Mouse (Mus musculus): ENCODE measurements around the gene Rcc1.
"Not testable (repeated sequence)": the region's sequence is repeated elsewhere in the genome, so short reads cannot be mapped to it uniquely, and the experiment has no call there.

Rcc1 gene

DNA sequence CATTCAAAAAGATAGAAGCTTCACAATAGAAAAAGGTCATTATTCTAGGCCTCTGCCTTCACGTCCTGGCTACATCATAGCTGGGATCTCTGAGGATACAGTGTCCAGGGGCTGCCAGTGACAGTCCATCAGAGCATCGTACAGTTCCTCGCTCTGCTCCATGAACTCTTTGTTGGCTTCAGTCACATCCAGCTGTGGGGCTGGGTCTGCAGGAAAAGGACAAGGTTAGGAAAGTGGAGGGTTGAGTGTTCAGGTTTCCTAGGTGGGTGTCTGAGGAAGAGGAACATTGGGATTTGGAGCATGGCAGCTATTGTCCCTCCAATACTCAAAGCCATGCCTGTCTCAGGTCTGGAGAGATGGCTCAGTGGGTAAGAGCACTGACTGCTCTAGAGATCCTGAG is 41.6 kb downstream of the Rcc1 start:
- no peak for DNase-seq (ENCODE audit: low spot score)

DNA sequence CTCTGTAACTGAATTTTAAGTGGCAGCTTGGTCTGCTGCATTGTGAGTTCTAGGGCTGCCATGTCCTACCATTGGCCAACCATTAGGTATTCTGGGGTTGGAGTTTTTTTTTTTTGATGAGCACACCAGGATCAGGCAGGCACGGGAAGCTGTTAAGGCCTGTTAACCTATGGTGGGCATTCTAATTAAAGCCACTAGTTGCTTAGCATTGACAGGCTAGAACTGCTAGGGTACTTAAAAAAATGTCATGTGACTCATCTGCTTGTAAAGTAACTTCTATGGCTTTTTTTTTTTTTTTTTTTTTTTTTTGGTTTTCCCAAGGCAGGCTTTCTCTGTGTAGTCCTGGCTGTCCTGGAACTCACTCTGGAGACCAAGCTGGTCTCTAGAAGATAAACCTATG is 42.2 kb downstream of the Rcc1 start:
- no peak for DNase-seq (ENCODE audit: low spot score)

DNA sequence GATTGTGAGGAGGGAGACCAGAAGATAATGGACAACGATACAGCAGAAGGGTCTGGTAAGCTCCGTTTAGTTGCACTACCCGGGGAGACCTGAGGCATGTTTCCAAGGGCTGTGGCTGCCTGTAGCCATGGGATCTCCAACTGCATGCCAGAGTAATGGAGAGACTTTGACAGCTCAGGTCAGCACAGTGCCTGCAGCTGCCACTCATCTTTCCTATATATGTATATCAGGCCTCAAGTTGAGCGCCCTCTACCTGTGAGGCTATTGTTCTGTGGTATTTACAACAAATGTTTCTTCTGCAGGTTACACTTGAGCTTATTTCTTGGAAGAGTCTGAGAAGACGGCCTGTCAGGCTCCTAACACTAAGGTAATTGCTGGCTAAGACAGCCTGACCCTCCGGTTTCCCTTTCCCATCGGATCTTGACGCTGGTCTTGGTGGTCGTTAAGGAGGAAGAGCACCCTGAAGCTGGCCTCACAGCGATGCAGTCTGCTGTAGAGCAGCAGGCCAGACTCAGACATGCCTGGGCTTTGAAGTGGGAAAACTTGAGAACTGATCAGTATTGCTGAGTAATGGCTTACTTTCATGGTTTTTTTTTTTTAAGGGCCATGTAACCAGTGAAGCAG is 43.4 kb downstream of the Rcc1 start:
- DNase-seq (ENCODE audit: low spot score), result peak; percentile 47

DNA sequence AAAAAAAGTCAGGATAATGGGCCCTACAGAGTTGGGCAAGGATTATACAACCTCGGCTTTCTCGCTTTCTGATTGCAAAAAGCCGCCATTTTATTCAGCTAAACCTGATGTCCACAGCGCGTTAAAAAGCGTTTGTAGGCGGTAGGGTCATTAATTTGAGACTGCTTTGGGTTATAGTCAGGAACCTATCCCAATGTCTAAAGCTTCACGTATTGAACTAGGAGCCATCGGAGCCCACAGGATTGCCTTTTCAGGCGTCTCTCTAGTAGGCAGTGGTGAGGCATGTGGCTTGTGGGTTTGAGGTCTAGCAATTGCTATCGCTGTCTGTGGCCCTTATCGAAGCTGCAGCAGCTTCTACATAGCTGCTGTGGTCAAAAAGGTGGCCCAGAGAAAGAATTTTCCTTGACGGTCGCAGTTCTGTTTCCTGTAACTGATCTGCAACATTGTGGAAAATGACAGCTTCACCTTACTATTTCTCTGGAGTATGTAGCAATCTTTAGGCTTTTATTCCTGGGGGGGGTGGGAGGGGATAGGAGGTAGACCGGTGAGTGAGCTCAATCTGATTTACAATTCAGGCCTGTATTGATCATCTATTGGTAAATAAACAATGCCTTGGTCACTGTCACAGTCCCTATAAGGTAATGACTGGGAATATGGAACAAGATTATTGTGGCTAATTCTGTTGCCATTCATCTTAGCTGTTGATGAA is 44.1 kb downstream of the Rcc1 start:
- peak; percentile 31 for DNase-seq (ENCODE audit: low spot score)

DNA sequence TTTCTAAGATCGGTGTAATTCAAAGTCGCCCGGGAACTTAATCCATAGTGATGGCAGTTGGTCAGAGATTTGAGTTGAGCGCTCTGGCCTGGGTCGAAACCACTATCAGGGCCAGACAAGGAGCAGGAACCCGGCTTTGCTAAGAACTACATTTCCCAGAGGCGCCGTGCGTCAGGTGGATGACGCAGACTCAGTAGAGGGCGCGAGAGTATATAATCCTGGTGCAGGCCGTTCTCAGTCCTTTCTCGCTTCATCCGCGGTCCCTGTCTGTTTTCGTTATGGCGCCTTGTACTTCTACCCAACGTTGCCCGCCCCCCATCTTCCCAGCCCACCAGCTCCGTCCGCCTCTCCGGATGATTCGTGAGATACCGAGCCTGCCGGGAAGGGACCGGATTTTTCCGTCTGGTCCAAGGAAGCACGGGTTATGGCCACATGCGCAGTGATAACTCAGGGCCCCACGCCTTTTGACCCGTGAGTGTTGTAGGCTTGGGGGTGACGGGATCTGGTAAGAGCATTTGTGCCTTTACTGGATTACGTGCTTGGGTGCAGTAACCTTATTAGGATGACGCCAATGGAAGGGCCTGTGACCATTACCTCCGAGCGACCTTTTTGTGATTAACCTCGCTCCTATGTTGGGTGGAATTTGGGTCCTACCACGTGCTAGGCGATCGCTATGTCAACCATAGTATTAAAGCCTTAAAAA is 44.8 kb downstream of the Rcc1 start:
- DNase-seq (ENCODE audit: low spot score), result peak; percentile 69

DNA sequence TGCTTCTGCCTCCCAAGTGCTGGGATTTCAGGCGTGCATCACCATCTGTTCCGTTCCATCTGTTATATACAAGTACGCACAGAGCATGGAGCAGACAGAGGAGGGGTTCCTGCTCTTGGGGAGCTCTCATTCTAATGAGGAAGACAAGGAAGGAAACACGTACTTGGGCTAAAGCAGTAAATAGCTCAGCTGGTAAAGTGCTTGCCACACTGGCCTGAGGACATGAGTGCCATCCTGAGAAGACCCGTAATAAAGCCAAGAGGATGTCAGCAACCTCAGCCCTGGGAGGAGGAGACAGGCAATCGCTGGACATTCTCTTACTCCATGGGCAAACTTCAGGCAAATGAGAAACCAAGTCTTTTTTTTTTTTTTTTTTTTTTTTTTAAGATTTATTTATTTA is 47.4 kb downstream of the Rcc1 start:
- no peak for DNase-seq (ENCODE audit: low spot score)

DNA sequence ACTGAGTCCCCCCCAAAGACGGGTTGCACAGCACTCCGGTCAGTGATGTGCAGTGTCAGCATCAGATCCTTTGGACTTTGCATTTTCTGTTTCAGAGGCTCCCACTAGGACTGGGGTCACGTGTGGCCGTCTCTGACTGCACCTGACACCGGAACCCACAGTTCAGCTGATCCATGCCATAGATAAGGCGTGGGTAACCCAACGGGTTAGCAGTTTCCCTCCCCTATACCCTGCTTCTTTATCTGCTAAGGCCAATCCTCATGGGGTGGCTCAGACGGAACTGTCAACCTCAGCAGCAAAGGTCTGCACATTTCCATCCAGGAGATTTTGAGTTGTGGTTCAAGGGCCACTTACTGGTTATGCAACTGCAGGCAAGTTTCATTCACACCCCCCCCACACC is 48.1 kb downstream of the Rcc1 start:
- DNase-seq (ENCODE audit: low spot score), result no peak

DNA sequence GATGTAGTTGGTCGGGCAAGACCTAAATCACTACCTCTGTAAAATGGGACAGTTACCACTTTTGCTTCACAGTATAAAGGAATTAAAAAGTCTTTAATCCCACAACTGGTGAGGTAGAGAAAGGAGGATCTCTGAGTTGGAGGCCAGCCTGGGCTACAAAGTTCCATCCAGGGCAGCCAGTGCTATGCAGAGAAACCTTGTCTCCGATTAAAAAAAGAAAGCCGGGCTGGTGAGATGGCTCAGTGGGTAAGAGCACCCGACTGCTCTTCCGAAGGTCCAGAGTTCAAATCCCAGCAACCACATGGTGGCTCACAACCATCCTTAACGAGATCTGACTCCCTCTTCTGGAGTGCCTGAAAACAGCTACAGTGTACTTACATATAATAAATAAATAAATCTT is 49.9 kb downstream of the Rcc1 start:
- not testable (repeated sequence) for DNase-seq (ENCODE audit: low spot score)

DNA sequence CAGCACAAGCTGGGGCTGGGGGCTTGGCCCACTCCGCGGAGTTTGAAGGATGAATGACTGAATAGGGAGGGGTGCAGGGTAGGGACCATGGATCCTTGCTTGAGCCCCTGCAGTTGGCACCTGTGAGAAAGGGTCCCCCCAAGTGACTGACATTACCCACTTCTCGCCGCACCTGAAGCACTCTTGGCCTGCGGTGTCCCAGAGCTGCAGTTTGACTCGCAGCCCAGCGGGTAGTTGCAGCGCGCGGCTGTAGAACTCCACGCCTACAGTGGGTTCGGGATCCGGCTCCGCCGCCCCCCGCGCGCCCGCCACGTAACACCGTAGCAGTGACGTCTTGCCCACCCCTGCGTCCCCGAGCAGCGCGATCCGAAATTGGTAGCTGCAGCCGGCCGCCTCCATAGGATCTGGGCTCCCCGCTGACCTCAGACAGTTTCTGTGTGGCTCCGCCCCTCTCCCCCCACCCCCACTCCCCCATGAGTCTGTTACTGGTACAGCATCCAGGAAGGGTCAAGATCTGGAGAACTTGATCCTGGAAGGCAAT is 50.4 kb downstream of the Rcc1 start, which contains the start of gene Rab42:
Gene Rab42 (minus strand): TSS at position 447 of the 541 bp plus-strand sequence.
- peak; percentile 22 for DNase-seq (ENCODE audit: low spot score)

DNA sequence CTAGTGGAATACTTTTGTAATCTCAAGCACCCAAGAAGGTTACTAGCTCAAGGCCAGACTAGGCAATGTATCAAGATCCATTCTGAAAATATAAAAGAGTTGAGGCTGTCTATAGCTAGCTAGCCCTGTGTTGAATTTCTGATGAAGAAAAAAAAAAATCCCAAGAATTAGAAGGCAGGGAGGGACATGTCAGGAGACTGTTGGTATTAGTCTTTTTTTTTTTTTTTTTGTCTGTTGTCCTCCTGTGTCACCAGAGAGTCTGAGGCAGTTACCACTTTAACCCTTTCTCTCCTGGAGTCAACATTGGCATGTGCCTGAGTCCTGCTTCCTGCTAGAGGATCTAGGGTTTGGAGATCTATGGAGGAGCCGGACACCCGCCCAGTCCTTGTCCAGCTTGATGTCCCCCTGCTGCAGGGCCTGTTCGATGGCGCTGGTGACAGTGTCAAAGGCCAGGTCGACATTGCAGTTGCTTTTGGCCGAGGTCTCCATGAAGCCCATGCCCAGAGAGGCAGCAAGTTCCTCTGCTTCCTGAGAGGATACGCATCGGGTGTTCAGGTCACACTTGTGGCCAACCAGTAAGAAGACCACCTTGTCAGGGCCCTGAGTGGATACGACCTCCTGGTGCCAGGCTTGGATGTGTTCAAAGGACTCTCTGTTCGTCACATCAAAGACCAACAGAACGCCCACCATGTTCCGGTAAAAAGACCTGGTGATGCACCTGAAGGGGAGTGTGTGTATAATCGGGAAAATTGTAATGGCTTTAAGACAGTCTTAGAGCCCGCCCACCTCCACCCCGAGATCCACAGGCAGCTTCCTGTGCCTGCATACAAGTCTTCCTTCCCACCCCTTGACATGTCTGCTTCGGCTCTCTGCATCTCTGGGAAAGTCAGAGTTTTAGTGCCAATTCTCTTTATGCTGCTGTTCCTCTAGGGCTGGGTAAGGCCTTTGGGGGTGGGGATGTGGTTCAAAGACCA is 51.2 kb downstream of the Rcc1 start:
- no peak for DNase-seq (ENCODE audit: low spot score)

DNA sequence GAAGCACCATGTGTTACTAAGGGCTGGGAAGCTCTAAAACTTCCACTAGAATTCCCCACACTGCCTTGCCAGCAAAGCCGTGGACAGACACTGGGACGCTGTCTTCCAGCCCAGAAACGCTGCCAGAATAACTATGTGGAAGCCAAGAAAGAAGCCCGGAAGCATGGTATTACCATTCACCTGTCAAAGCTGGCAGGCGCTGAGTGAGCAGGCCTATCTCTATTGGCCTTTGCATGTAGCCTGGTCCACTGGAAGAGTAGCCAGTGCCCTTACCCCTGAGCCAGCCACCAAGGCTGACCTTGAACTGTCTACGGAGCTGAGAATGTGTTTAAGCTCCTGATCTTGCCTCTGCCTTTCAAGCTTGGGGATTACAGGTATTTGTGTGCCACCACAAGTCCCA is 51.9 kb downstream of the Rcc1 start:
- no peak for DNase-seq (ENCODE audit: low spot score)

DNA sequence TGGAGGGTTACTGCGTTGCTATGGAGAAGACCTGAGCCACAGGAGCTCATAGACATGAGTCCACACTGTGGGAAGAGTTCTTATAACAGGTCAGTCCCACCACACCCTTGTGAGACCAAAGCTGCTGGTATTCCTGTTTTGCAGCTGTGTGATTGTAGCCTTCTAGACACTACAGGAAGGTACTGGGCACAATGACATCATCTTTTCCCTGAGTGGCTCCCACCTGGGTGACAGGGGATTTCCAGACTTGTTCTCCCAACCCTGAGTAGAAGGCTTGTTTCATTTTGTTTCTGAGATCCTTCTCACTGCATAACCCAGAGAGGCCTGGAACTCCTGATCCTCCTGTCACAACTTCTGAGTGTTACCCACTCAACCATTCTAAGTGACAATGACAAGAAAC is 53.6 kb downstream of the Rcc1 start:
- DNase-seq (ENCODE audit: low spot score), result no peak

DNA sequence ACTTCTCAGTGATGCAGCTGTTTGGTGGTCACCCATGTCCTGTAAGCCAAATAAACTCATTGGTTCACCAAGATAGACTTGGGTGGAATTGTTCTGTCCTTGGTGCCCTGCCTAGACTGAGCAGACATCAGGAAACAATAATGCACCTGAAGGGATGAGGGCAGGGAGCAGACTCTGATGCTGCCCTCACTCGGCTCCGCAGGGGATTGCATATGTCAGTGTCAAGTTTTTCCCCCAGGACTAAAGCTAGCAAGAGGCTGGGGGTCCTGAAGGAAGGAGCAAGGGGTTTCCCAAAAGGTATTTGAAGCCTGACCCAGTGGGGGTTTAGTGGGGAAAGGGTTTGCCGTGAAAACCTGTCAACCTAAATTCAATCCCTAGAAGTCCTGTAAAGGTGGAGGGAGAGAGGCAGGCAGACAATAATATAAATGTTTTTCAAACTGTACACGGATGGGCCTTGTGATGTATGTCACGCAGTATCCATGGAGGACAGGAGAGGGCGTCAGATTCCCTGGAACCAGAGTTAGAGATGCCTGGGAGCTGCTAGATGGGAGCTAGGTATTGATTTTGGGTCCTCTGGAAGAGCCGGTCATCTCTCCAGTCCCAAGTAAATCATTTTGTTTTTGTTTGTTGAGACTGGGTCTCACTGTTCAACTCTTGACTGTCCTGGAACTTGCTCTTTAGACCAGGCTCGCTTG is 57.6 kb downstream of the Rcc1 start:
- no peak for DNase-seq (ENCODE audit: low spot score)

DNA sequence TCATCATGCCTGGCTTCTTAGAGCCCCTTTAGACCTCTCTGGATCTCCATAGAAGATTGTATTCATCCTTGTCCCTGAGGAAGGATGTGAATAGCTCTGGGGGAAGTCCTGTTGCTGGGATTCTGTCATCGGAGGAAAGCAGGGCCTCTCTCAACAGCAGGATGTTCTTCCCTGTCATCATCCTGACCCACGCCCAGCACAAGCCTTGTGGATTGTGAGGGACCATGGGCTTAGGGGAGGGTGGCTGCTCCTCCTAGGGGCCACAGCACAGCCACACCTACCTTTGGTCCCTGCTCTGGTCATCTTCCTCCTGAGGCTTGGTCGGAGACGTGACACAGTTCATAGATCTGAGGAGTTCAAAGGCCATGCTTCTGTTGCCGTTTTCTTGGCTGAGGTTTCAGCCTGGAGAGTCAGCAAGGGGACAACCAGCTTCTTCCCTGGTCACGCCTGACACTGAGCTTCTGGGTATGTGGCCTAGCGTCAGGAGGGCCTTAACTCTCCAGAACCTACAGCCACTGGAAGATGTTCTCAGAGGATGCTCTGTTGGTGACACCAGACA is 59.6 kb downstream of the Rcc1 start:
- no peak for DNase-seq (ENCODE audit: low spot score)

DNA sequence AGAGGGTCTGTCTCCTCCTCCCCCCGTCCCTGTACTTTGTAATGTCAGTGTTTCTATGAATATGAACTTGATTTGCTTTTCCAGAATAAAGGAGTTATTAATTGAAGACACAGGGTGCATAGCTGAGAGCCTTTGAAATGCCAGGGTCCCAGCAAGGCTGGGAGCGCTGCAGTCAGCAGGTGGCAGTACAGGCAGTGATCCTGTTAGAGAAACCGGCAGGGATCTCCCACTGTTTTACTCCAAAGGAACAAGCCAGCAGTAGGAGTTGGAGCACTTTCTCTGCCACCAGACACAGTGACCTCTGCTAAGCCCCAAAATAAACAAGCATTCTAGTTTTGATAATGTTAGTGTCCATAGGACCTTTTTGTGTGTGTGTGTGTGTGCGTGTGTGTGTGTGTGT is 60.4 kb downstream of the Rcc1 start:
- DNase-seq (ENCODE audit: low spot score), result no peak

DNA sequence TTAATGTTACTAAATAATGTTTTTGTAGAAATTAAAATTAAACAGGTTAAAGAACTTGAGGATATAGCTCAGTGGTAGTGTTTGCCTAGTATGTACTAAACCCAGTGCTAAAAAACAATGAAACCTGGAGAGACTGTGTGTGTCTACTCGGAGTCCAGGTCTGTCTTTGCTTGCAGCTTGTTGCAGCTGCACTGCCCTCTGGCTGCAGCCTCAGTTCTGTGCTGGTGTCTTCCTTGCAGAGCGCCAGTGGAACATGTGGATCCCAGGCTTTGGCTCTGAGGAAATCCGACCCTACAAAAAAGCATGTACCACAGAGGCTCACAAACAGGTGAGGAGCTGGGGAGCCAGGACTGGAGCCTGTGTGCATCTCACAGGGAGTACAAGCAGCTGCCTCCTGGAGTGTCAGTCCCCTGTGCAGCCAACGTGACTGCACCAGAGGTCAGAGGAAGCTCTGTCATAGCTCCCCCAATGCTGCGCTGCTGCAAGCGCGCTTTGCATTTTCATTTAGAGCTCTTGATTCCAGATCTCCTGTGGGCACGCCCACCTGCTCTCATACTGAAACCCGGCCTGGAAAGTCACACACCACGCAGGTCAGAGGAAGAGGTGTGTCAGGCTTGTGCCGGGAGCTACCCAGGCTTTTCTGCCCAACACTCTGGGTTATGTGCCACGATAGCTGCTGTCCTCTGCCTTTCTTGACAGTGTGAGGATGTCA is 61.6 kb downstream of the Rcc1 start:
- DNase-seq (ENCODE audit: low spot score), result no peak

DNA sequence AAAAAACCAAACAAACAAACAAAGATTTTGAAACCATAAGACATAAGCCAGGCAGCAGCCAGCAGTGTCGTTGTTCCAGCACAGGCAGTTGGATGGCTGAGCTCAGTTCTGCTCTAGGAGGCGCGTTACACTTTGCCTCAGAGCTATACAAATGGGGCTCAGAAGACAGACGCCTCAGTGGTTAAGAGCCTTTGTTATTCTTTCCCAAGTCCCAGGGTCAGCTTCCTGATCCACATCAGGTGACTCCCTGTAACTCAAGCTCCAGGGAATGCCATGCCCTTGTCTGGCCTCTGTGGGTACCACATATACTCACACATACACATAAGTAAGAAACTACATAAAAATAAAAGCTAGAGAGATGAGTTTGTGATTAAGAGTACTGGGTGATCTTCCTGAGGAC is 62.3 kb downstream of the Rcc1 start:
- no peak for DNase-seq (ENCODE audit: low spot score)

DNA sequence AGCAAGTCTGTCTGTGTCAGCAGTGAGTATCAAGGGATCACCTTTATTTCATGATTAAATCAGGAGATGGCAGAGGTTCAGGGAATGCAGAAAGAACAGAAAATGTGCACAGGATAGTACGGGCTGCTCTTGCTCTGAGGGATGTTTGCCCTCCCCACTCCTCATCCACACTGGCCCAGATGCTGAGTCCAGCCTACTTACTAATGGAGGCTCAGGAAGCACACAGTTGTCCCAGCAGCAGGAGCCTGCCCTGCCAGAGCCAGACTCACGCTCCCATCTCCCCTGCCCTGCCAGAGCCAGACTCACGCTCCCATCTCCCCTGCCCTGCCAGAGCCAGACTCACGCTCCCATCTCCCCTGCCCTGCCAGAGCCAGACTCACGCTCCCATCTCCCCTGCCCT is 64.6 kb downstream of the Rcc1 start:
- DNase-seq (ENCODE audit: low spot score), result not testable (repeated sequence)

Measured in spleen, adult 12 weeks (tissue).